Mouse (Mus musculus) heart, embryonic 10.5 days (tissue): ENCODE data around the gene Nabp2. TPM values are rescaled to one million over a fixed set of nuclear protein-coding genes. Genes with fewer than 3 reads are reported as not detected.

ENCODE experiments used
- DNase-seq: peaks from one replicate; pipeline ENCODE4 v3.0.0-alpha.2; 2017; ENCODE audit warnings: low spot score
- H3K27ac ChIP-seq: fragments of 300-500 bp; sonication (generic); 2 replicates; pipeline ENCODE4 v1.5.1; 2016; ENCODE audit warnings: mild to moderate bottlenecking
- H3K27me3 ChIP-seq: fragments of 300-500 bp; sonication (generic); 2 replicates; pipeline ENCODE4 v1.6.1; 2016; ENCODE audit warnings: mild to moderate bottlenecking; ENCODE audit not compliant: poor library complexity, insufficient read depth, severe bottlenecking
- H3K36me3 ChIP-seq: fragments of 300-500 bp; sonication (generic); 2 replicates; pipeline ENCODE4 v1.6.1; 2016; ENCODE audit warnings: mild to moderate bottlenecking, moderate library complexity
- H3K4me1 ChIP-seq: fragments of 300-500 bp; sonication (generic); 2 replicates; pipeline ENCODE4 v1.6.1; 2016; ENCODE audit warnings: mild to moderate bottlenecking
- H3K4me3 ChIP-seq: fragments of 300-500 bp; sonication (generic); 2 replicates; pipeline ENCODE4 v1.5.1; 2016; ENCODE audit warnings: mild to moderate bottlenecking, moderate library complexity
- H3K9me3 ChIP-seq: fragments of 300-500 bp; sonication (generic); 2 replicates; pipeline ENCODE4 v1.6.1; 2016; ENCODE audit warnings: mild to moderate bottlenecking, moderate library complexity
- WGBS: fragments of 180-500 bp; shearing (Covaris S2); methylation state at CpG from one replicate; pipeline ENCODE4 v1.1.7; 2016; 5-methylcytosine and 5-hydroxymethylcytosine counted together
- polyA plus RNA-seq: library from polyadenylated mRNA; unstranded; fragments of >200 nt; fragmentation: Nextera tagmentation; extraction: Ambion mirVana; gene quantifications from 2 replicates; pipeline ENCODE4 v1.2.1, GENCODE M21; 2016

The Nabp2 gene
- polyA plus RNA-seq, 1 experiment from 2014 or later, result 87.9 TPM

- DNase-seq, result no peak
- H3K36me3 ChIP-seq, result peaks cover 56% of the 10 kb centered on the region
- no peak overlapping the region for H3K27ac ChIP-seq
These were observed 14.5 kb downstream of the Nabp2 start for GRCm38 (mm10) chr10:128396716-128397264.

GRCm38 (mm10) chr10:128396017-128396673 is 15.1 kb downstream of the Nabp2 start:
- Histone ChIP-seq H3K27me3 (no peaks in the 10 kb centered on the region), H3K36me3 (peaks cover 57% of the 10 kb centered on the region), H3K9me3 (no peaks in the 10 kb centered on the region)

More at GRCm38 (mm10) chr10:128396716-128397264, 14.5 kb downstream of the Nabp2 start:
- H3K9me3 ChIP-seq, result no peaks in the 10 kb centered on the region
- no peaks in the 10 kb centered on the region for H3K27me3 ChIP-seq
- 60% methylated on average over 10 of the region's 10 CpGs for WGBS
- H3K4me1 ChIP-seq, result peaks cover 43% of the 10 kb centered on the region
- no peak overlapping the region for H3K4me3 ChIP-seq

GRCm38 (mm10) chr10:128391850-128392249 is 19.4 kb downstream of the Nabp2 start:
- H3K9me3 ChIP-seq, result no peaks in the 10 kb centered on the region
- WGBS, result 69% methylated on average over 6 of the region's 6 CpGs
- peaks cover 99% of the 10 kb centered on the region for H3K36me3 ChIP-seq
- no peak overlapping the region for H3K4me3 ChIP-seq
- DNase-seq, result no peak
- H3K27me3 ChIP-seq, result no peaks in the 10 kb centered on the region
- no peak overlapping the region for H3K27ac ChIP-seq
- H3K4me1 ChIP-seq, result peaks cover 39% of the 10 kb centered on the region

More at GRCm38 (mm10) chr10:128396017-128396673, 15.1 kb downstream of the Nabp2 start:
- H3K27ac ChIP-seq, result no peak overlapping the region
- DNase-seq, result no peak
- H3K4me3 ChIP-seq, result no peak overlapping the region
- peaks cover 49% of the 10 kb centered on the region for H3K4me1 ChIP-seq
- WGBS, result 50% methylated on average over 11 of the region's 11 CpGs

GRCm38 (mm10) chr10:128390366-128390765 is 20.9 kb downstream of the Nabp2 start:
- DNase-seq, result no peak
- WGBS, result 92% methylated on average over 12 of the region's 12 CpGs
- H3K36me3 ChIP-seq, result peaks cover 100% of the 10 kb centered on the region
- no peak overlapping the region for H3K27ac ChIP-seq
- no peak overlapping the region for H3K4me3 ChIP-seq
- H3K27me3 ChIP-seq, result no peaks in the 10 kb centered on the region
- H3K9me3 ChIP-seq, result no peaks in the 10 kb centered on the region
- peaks cover 24% of the 10 kb centered on the region for H3K4me1 ChIP-seq

- Histone ChIP-seq H3K27me3 (no peaks in the 10 kb centered on the region), H3K4me1 (peaks cover 22% of the 10 kb centered on the region), H3K4me3 (no peak overlapping the region), H3K36me3 (peaks cover 100% of the 10 kb centered on the region), H3K9me3 (no peaks in the 10 kb centered on the region), H3K27ac (no peak overlapping the region)
- no peak for DNase-seq
- WGBS, result 79% methylated on average over 6 of the region's 6 CpGs
These were observed 21.7 kb downstream of the Nabp2 start for GRCm38 (mm10) chr10:128389570-128389969.

GRCm38 (mm10) chr10:128388941-128389340 is 22.4 kb downstream of the Nabp2 start:
- H3K4me1 ChIP-seq, result peaks cover 21% of the 10 kb centered on the region
- peaks cover 100% of the 10 kb centered on the region for H3K36me3 ChIP-seq
- no peak overlapping the region for H3K27ac ChIP-seq
- no peaks in the 10 kb centered on the region for H3K27me3 ChIP-seq
- DNase-seq, result no peak
- no peaks in the 10 kb centered on the region for H3K9me3 ChIP-seq
- no peak overlapping the region for H3K4me3 ChIP-seq
- 93% methylated on average over 14 of the region's 14 CpGs for WGBS

- Histone ChIP-seq H3K4me1 (peaks cover 4% of the 10 kb centered on the region; the same call in 1 of the 2 replicates), H3K4me3 (no peak overlapping the region), H3K9me3 (no peaks in the 10 kb centered on the region), H3K27me3 (no peaks in the 10 kb centered on the region), H3K27ac (no peak overlapping the region), H3K36me3 (peaks cover 100% of the 10 kb centered on the region)
- 91% methylated on average over 7 of the region's 7 CpGs for WGBS
- DNase-seq, result no peak
These were observed 25.4 kb downstream of the Nabp2 start for GRCm38 (mm10) chr10:128385902-128386301.

- Histone ChIP-seq H3K27ac (no peak overlapping the region), H3K4me1 (peaks cover 18% of the 10 kb centered on the region), H3K9me3 (no peaks in the 10 kb centered on the region), H3K27me3 (no peaks in the 10 kb centered on the region), H3K4me3 (no peak overlapping the region), H3K36me3 (peaks cover 92% of the 10 kb centered on the region)
- WGBS, result 83% methylated on average over 8 of the region's 8 CpGs
- DNase-seq, result no peak
These were observed 28.8 kb downstream of the Nabp2 start for GRCm38 (mm10) chr10:128382482-128382881.

- peak; percentile 67 for DNase-seq
- 83% methylated on average over 5 of the region's 5 CpGs for WGBS
- no peaks in the 10 kb centered on the region for H3K9me3 ChIP-seq
- peaks cover 29% of the 10 kb centered on the region for H3K4me1 ChIP-seq
- peaks cover 73% of the 10 kb centered on the region for H3K36me3 ChIP-seq
- H3K27ac ChIP-seq, result no peak overlapping the region
- H3K4me3 ChIP-seq, result no peak overlapping the region
- H3K27me3 ChIP-seq, result no peaks in the 10 kb centered on the region
These were observed 30.7 kb downstream of the Nabp2 start for GRCm38 (mm10) chr10:128380565-128380964.

GRCm38 (mm10) chr10:128379260-128379659 is 32.0 kb downstream of the Nabp2 start:
- H3K27me3 ChIP-seq, result no peaks in the 10 kb centered on the region
- H3K4me1 ChIP-seq, result peaks cover 29% of the 10 kb centered on the region
- H3K27ac ChIP-seq, result no peak overlapping the region
- no peaks in the 10 kb centered on the region for H3K9me3 ChIP-seq
- WGBS, result 94% methylated on average over 7 of the region's 7 CpGs
- H3K4me3 ChIP-seq, result no peak overlapping the region
- peaks cover 60% of the 10 kb centered on the region for H3K36me3 ChIP-seq
- DNase-seq, result no peak

GRCm38 (mm10) chr10:128378462-128378861 is 32.8 kb downstream of the Nabp2 start:
- Histone ChIP-seq H3K4me1 (peaks cover 30% of the 10 kb centered on the region), H3K9me3 (no peaks in the 10 kb centered on the region), H3K27me3 (no peaks in the 10 kb centered on the region), H3K36me3 (peaks cover 52% of the 10 kb centered on the region), H3K27ac (0 out of 2 replicates have a peak overlapping the region, but pooled peaks have one; percentile 99), H3K4me3 (peak overlapping the region; percentile 100)
- 69% methylated on average over 3 of the region's 3 CpGs for WGBS
- no peak for DNase-seq

GRCm38 (mm10) chr10:128377940-128378448 is 33.3 kb downstream of the Nabp2 start:
- Histone ChIP-seq H3K27me3 (no peaks in the 10 kb centered on the region), H3K27ac (peak overlapping the region; percentile 99), H3K9me3 (no peaks in the 10 kb centered on the region), H3K4me3 (peak overlapping the region; percentile 100), H3K4me1 (peaks cover 35% of the 10 kb centered on the region), H3K36me3 (peaks cover 47% of the 10 kb centered on the region)
- DNase-seq, result no peak
- WGBS, result 57% methylated on average over 14 of the region's 14 CpGs

GRCm38 (mm10) chr10:128377222-128377939 is 33.9 kb downstream of the Nabp2 start:
- WGBS, result under 1% methylated on average over 46 of the region's 47 CpGs
- Histone ChIP-seq H3K36me3 (peaks cover 41% of the 10 kb centered on the region), H3K27me3 (no peaks in the 10 kb centered on the region), H3K4me1 (peaks cover 37% of the 10 kb centered on the region), H3K9me3 (no peaks in the 10 kb centered on the region), H3K27ac (peak overlapping the region; percentile 99), H3K4me3 (peak overlapping the region; percentile 100)
- DNase-seq, result no peak
